Mouse (Mus musculus) testis, adult 10 weeks (tissue): ENCODE measurements around the gene Pecam1. TPM values are rescaled to one million over a fixed set of nuclear protein-coding genes. Genes with fewer than 3 reads are reported as not detected.

Experiments used
- polyA plus RNA-seq: library from polyadenylated mRNA; stranded (reverse); fragments of 350-450 nt; fragmentation: Illumina TruSeq; extraction: RNeasy Lipid Tissue Mini Kit (QIAGEN cat#74804); gene quantifications from one replicate; pipeline ENCODE4 v1.2.3, GENCODE M21; 2014; ENCODE audit warnings: low read depth, low replicate concordance

Gene Pecam1
- 1.6 TPM for polyA plus RNA-seq

GRCm38 (mm10) chr11:106750121-106750751, at the start of gene Pecam1:
Gene Pecam1, minus strand, starts transcription at chr11:106750628.

GRCm38 (mm10) chr11:106788775-106789459, 38.5 kb upstream of the Pecam1 start, which contains the start of the genes Ddx5 and Cep95:
Gene Ddx5, minus strand, starts transcription at chr11:106789185.
Gene Cep95, plus strand, starts transcription at chr11:106789252.

GRCm38 (mm10) chr11:106779388-106780088, 29.1 kb upstream of the Pecam1 start, which contains the start of gene Polg2:
Gene Polg2, minus strand, starts transcription at chr11:106779537.

GRCm38 (mm10) chr11:106751039-106752018, 901 bp upstream of the Pecam1 start, which contains the start of gene Milr1:
Gene Milr1, plus strand, starts transcription at chr11:106751226.

GRCm38 (mm10) chr11:106612961-106613637, 137.3 kb downstream of the Pecam1 start, which contains the start of gene Tex2:
Gene Tex2, minus strand, starts transcription at chr11:106613423.

Other genes starting within 250 kb of the Pecam1 start
- gene Tex2, start 137.2 kb downstream of the Pecam1 start, polyA plus RNA-seq, result 253 TPM
- 0.31 TPM for gene Milr1, start 598 bp upstream of the Pecam1 start, polyA plus RNA-seq
- gene Polg2, start 28.9 kb upstream of the Pecam1 start, polyA plus RNA-seq, result 2.7 TPM
- 1,671 TPM for gene Ddx5, start 38.6 kb upstream of the Pecam1 start, polyA plus RNA-seq
- gene Cep95, start 38.6 kb upstream of the Pecam1 start, polyA plus RNA-seq, result 109 TPM
- gene Smurf2, start 170.1 kb upstream of the Pecam1 start, polyA plus RNA-seq, result 84.2 TPM
- 647 TPM for gene Kpna2, start 248.9 kb upstream of the Pecam1 start, polyA plus RNA-seq